Mouse (Mus musculus): ENCODE results near the gene Cpm.

Cpm gene

GRCm38 (mm10) chr10:117637062-117637744 lies 7.9 kb downstream of the Cpm start:
- DNase-seq = peak in 1 of 2 experiments; percentile 34

GRCm38 (mm10) chr10:117637745-117638577 lies 8.7 kb downstream of the Cpm start:
- DNase-seq = no peak

GRCm38 (mm10) chr10:117638578-117639220 lies 9.4 kb downstream of the Cpm start:
- DNase-seq = no peak

GRCm38 (mm10) chr10:117639221-117639599 lies 9.9 kb downstream of the Cpm start:
- DNase-seq = no peak

GRCm38 (mm10) chr10:117639899-117640594 lies 10.7 kb downstream of the Cpm start:
- peak; percentile 29 to 53 for DNase-seq

- no peak for DNase-seq
These were observed 11.3 kb downstream of the Cpm start for GRCm38 (mm10) chr10:117640595-117641078.

- no peak for DNase-seq
These were observed 12.3 kb downstream of the Cpm start for GRCm38 (mm10) chr10:117641400-117642200.

- peak in 1 of 2 experiments; percentile 54 for DNase-seq
These were observed 12.8 kb downstream of the Cpm start for GRCm38 (mm10) chr10:117642201-117642450.

GRCm38 (mm10) chr10:117642491-117643262 lies 13.4 kb downstream of the Cpm start:
- no peak for DNase-seq

- no peak for DNase-seq
These were observed 14.0 kb downstream of the Cpm start for GRCm38 (mm10) chr10:117643302-117643701.

GRCm38 (mm10) chr10:117643711-117644428 lies 14.6 kb downstream of the Cpm start:
- DNase-seq = no peak

GRCm38 (mm10) chr10:117644429-117644748 lies 15.1 kb downstream of the Cpm start:
- DNase-seq = no peak

- DNase-seq = no peak
These were observed 15.5 kb downstream of the Cpm start for GRCm38 (mm10) chr10:117644828-117645227.

- DNase-seq = no peak
These were observed 16.2 kb downstream of the Cpm start for GRCm38 (mm10) chr10:117645487-117645964.

GRCm38 (mm10) chr10:117646482-117647157 lies 17.3 kb downstream of the Cpm start:
- DNase-seq = no peak

- DNase-seq = peak; percentile 75 to 88
These were observed 17.8 kb downstream of the Cpm start for GRCm38 (mm10) chr10:117647158-117647505.

- no peak for DNase-seq
These were observed 18.7 kb downstream of the Cpm start for GRCm38 (mm10) chr10:117647964-117648472.

GRCm38 (mm10) chr10:117648643-117649042 lies 19.3 kb downstream of the Cpm start:
- DNase-seq = no peak

GRCm38 (mm10) chr10:117649292-117650041 lies 20.2 kb downstream of the Cpm start:
- DNase-seq = peak; percentile 28 to 66
